Mouse (Mus musculus) ES-E14 (cell line): Measurements from ENCODE around the gene Celsr1.

Experiments
- CHD2 ChIP-seq: IDR thresholded peaks from 2 replicates; pipeline ENCODE4 v1.6.1; 2014; ENCODE audit warnings: mild to moderate bottlenecking, low read depth, low read length, inconsistent platforms
- MAFK ChIP-seq: IDR thresholded peaks from 2 replicates; pipeline ENCODE4 v1.6.1; 2014; ENCODE audit warnings: mild to moderate bottlenecking, low read depth, low read length, inconsistent platforms; ENCODE audit not compliant: insufficient read depth

DNA sequence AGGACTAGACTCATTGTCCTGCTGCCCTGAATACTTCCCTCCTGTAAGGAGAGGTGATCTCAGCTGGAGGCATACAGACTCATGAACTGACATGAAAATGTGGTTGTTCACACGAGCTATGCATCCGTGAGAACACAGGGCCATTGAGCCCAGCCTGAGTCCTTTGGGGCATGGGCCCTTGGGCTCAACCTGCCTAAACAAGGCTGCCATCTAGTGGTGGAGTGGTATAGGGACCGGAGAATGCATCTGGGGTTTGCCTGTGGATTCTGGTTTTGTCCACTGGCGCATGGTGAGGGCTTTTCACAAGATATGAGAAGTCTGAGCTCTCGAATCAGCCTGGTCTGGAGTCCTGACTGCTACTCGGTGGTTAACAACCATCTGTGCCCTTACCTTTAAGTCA, 165.9 kb downstream of the Celsr1 start:
- no peak for TF ChIP-seq CHD2
- TF ChIP-seq MAFK: no peak
